Mouse (Mus musculus): ENCODE measurements around the gene Gimap3.

Gimap3 gene

DNA sequence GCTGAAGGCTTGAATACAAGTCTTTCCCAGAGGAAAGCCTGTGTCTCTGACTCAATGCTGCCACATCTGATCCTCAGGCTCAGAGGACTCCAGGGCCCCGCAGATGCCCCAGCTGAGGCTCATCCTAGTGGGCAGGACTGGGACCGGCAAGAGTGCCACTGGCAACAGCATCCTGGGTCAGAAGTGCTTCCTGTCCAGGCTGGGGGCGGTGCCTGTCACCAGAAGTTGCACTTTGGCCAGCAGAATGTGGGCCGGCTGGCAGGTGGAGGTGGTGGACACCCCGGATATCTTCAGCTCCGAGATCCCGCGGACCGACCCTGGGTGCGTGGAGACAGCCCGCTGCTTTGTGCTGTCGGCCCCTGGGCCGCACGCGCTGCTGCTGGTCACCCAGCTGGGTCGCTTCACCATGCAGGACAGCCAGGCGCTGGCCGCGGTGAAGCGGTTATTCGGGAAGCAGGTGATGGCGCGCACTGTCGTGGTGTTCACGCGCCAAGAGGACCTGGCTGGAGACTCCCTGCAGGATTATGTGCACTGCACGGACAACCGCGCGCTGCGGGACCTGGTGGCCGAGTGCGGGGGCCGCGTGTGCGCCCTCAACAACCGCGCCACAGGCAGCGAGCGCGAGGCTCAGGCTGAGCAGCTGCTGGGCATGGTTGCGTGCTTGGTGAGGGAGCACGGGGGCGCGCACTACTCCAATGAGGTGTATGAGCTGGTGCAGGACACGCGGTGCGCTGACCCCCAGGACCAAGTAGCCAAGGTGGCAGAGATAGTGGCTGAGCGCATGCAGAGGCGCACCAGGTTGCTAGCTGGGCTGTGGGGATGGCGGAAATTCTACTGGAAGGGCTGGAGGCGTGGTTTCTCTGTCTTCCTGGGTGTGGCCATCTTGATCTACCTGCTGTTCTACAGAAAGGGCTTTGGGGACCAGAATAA lies 28.0 kb downstream of the Gimap3 start:
- peak; percentile 91 for DNase-seq

DNA sequence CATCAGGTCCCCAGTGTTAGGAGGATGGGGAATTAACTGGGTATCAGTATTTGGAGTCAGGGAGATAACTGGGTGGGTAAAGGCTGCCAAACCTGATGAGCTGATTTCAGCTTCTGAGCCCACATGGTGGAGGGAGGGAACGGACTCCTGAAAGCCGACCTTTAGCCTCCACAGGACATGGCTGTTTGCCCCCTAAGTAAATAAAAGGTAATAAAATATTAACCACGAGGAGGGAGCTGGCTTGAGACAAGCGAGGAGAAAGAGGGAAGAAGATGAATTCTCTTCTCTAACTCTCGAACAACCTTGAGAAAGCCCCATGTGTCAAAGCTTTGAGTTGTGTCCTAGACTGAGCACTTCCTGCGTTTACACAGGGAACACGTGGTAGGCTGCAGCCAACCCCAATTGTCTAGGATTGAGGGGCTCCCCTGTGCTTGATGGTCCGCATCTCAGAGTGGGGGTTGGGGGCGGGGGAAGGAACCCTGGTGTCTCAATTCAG lies 28.9 kb downstream of the Gimap3 start:
- DNase-seq = peak; percentile 69 to 84

DNA sequence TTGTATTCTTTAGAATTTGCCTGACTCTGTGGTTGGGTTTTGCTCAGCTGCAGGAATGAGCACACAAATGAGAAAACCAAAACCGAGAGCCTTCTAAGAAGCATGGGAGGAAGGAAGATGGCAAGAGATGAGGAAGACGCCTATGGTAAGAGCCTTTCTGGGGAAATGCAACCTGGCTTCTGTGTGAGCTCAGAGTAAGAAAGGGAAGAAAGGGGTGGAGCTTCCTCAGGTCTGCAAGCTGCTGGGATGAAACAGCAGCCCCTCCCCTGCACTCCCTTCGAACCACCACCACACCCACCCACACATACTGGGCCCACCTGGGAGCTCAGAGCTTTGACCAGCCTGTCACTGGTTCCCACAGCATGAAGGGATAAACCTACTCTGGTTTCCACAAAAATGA lies 29.4 kb downstream of the Gimap3 start:
- DNase-seq = peak in 1 of 2 experiments; percentile 19

DNA sequence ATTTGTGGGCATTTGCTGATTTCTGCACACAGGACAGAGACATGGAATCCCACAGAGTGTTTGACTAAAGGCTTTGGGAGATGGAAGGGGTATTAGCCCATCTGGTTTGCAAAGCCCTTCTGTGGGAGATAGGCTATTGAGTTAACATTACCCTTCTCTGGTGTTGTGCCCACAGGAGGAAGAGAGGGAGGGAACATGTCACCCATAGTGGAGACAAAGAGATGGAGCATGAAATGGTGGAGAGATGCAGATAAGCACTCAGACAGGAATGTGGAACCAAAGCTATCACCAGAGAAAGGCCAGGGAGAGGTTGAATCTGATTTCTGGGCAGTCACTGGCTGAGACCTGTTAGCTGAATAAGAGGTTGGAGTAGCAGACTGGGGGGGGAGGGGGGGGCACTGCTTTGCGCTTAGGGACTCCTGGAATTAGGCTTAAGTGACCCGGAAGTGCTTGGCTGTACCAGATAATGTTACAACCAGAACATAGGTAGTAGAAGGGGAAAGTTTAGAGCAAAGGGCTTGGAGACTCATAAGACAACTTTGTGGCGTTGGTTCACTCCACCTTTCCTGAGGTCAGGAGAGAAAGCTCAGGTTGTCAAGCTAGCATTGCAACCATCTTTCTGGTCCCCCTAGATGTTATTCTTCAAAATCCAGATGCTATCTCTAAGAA lies 30.0 kb downstream of the Gimap3 start:
- no peak for DNase-seq

DNA sequence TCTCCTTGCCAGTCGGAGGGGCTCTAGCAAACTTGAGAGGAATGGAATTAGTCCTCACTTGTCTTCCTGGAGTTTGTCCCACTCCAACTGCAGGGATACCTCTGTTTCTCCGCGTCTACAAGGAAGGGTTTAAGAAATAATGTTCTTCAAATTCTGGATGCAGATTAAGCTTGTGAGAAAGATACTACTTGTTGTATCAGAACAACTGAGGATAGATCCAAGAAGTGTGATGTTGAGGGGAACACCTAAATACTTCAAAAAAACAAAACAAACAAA lies 30.9 kb downstream of the Gimap3 start:
- DNase-seq = no peak

DNA sequence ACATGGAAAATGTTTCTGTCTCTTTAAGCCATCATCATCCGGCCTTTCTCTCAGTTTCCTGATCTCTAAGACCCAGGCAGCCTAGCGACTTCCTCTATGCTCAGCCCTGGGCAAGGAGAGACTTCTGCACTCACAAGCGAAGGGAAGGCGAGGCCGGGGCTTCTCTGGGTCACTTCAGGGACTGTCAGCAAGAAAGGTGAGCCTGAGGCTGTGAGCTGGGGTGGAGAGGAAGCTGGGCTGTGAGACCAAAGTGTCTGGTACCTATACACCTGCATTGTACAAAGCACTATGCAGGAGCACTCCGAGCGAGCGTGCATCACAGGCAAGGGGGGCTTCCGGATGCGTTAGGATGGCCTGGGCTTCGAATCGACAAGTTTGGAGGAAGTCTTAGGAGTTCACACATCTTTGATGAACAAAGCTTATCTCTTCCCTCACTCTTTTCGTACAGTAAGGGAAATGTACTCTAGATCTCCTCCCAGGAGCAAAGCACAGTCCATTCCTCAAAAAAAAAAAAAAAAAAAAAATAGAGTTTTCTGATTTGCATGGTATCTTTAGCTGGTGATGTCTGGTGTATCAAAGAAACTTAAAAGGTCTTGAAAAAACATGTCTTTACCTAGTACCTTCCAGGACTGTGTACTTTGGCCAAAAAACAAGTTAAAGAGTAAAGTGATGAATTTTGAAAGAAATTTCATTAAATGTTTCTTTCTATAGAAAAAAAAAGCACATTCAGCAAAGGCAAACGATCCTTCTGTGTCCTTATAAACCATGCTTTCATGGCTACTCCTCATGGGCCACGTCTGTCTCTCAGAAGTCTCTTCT lies 31.5 kb downstream of the Gimap3 start, which contains the start of gene Gimap1:
TSS of gene Gimap1 (plus strand) at position 94 of the 819 bp plus-strand sequence.
- DNase-seq = peak in 1 of 2 experiments; percentile 49

DNA sequence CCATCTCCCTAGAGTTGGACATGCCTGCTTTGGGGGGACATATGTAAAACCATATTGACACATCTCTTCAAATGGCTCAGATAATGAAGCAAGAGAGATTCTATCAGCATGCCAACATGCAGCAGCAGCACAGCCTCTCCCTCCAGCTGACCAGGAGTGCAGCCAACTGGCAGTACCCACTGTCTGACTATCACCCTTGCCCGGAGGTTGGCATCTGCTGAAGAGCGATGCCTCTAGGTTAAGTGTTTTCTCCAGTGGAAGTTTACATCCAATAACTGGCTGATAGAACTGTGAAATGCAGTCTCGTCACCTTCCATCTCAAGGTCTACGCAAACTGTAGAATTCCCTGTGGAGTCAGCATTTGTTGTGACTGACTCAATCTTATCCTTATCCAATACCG lies 33.0 kb downstream of the Gimap3 start:
- DNase-seq = no peak

DNA sequence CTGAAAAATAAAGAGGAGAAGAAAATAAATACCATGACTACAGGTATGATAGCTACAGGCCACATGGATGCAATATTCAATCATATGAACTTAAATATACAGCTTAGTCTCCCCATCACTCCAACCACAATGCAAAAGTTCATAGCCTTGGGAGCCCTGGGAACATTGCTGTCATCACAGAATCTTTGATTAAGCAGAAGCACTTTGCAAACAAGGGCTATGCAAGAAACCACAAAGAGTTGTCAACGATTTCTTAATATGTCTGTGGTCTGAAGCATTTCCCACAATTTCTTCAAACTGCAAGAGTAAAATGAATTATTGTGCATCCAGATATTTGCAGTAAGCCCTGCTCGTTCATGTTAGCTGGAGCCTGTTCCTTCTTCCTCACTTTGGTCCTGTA lies 33.6 kb downstream of the Gimap3 start:
- no peak for DNase-seq

DNA sequence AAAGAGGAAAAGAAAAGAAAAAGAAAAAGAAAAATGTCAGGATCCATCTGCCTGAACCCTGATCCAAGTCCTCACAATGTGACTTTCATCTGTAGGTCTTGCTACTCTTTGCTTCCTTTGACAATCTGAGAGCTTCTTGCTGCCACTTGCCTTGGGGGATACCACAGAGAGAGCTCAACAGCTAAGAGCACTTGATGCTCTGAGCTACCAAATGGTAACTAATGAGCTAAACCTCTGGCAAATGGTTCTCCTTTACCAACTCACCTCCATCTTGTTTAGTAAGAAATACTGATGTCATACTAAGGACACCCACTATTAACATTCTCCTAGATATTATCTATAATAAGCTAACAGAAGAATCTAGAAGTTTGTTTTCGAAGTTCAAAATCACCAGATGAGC lies 37.0 kb downstream of the Gimap3 start:
- no peak for DNase-seq

DNA sequence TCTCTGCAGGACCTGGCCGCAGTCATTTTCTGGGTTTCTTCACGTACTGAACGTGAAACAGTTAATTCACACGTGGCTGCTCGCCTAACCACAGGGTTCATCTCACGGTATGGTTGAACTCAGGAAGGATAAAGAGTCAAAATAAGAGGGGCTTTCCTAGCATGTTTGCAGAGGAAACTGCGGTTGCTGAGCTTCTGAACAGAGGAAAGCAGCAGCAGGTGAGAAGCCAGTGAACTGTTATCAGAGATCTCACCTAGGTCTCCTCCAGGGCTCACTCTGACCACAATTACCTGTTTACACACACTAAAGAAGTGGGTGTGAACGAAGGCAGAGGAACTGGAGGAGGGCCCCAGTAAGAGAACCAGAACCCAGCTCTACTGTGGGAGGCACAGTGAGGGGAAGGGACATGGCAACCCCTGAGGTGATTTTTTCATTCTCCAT lies 37.8 kb downstream of the Gimap3 start:
- DNase-seq = no peak

DNA sequence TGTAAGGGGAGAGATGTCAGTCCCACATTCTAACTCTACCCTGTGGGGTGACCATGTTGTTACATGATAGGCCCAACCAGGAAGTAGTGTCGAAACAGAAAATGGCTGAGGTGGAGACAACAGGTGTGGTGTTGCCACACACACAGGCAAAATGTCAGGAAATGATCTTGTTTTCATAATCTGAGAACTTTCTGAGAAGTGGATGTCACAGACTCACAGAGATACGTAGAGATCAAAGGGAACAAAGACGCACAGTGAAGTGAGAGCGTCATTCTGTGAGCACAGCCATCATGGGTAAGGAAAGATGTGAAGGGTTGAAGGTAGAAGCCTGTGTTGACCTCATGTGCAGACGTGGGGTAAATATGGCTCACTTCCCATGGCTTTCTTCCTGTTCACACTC lies 42.9 kb downstream of the Gimap3 start:
- DNase-seq = no peak

DNA sequence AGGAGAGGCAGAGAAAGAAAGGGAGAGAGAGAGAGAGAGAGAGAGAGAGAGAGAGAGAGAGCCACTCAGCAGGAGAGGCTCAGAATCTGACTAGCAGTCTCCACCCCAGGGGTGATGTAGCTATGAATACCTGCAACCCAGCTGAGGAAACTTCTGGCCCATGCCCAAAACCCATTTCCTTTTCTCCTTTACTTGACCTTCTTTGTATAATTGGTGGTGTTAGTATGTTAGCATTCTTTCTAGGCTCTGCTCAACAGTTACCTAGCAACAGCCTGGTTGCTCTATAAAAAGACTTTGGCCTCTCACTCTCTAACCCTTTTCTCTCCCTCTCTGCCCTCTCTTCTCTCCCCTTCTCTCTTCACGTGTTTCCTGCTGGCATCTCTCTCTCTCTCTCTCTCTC lies 45.2 kb downstream of the Gimap3 start:
- DNase-seq = peak; percentile 90 to 97

DNA sequence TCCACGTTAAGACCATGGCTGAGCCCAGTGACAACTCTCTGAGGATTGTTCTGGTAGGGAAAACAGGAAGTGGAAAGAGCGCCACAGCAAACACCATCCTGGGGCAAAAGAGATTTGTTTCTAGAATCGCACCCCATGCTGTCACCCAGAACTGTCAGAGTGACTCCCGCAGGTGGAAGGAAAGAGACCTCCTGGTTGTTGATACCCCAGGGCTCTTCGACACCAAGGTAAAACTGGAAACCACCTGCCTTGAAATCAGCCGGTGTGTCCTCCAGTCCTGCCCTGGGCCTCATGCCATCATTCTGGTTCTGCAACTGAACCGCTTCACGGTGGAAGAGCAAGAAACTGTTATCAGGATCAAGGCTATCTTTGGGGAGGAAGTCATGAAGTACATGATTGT lies 47.2 kb downstream of the Gimap3 start:
- no peak for DNase-seq

DNA sequence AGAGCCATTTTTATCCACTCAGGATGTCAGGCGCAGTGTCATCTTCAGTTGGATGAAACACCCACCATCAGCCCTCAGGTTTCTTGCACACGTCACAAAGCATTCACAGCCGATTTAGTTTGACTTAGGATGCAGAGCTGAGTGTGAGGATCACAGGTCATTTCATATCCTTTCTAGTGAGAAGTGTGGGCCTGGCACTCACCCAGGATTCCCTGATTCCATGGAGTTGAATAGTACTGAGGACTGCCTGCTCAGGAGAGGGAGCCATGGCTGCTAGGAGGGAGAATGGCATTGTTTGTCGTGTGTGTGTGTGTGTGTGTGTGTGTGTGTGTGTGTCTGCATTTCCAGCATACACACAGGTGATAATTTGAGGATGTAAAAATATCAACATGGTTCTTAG lies 50.3 kb downstream of the Gimap3 start:
- no peak for DNase-seq

DNA sequence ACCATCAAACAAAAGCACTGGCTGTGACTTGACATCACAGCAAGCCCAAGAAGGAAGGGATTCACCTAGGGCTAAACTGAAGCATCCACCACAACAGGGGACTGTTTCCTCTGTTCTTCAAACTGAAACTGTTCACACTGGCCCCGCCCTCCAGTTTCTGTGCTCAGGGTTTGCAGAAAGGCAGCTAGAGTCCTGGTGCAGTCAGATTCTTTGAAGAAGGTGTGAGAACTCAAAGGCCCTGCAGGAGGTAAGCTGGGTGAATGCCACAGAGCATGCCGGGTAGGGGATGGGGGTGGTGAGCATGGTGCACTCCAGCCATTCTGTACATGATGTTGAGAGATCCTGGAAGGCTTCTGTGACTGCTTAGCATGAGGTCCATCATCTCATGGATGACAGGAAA lies 52.2 kb downstream of the Gimap3 start, which contains the start of the genes Gm28053 and Gimap7:
TSS of gene Gm28053 (plus strand) at position 153 of the 400 bp plus-strand sequence.
TSS of gene Gimap7 (plus strand) at position 167 of the 400 bp plus-strand sequence.
- DNase-seq = no peak

All from kidney, adult 8-10 months (tissue).